Mouse (Mus musculus) bone marrow macrophage, adult 2 months (primary cell): ENCODE measurements around the gene Nlrc5.

ENCODE experiments used
- CTCF ChIP-seq: IDR thresholded peaks from 2 replicates; pipeline ENCODE4 v1.5.1; 2012; ENCODE audit warnings: low read depth, mild to moderate bottlenecking, low read length, moderate library complexity
- POLR2A ChIP-seq: IDR thresholded peaks from 2 replicates; pipeline ENCODE4 v1.6.1; 2012; ENCODE audit warnings: mild to moderate bottlenecking, low read depth, low read length, borderline replicate concordance

DNA sequence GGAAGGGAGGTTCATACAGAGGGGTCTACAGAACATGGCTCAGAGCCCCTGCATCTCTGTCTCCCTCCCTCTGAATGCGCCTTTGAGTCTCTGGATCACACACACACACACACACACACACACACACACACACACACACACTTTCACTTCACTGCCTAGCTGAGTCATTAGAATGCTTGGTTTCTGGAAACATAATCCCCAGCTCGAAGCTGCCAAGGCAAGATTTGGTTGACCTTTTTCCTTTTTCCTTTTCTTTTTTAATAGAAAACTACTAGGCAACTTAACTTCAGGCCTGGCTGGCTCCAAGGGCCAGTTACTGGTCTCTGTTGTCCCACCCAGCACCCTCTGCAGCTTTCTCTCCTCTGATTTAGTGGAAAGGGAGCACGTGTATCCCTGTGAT, 82.6 kb downstream of the Nlrc5 start:
- TF ChIP-seq CTCF (no peak), POLR2A (no peak)
